Mouse (Mus musculus) kidney, embryonic 16.5 days (tissue): ENCODE data around the gene Atp12a. TPM values are rescaled to one million over a fixed set of nuclear protein-coding genes. Genes with fewer than 3 reads are reported as not detected.

ENCODE experiments used
- ATAC-seq: fragments of 200-750 bp; cut with Nextera tagmentation; 2 replicates; pipeline ENCODE4 v1.8.0; 2017; ENCODE audit warnings: moderate TSS enrichment; ENCODE audit not compliant: low FRiP score, low TSS enrichment
- H3K27ac ChIP-seq: fragments of 300-500 bp; sonication (generic); 2 replicates; pipeline ENCODE4 v1.5.1; 2014; ENCODE audit warnings: low read length
- H3K27me3 ChIP-seq: fragments of 300-500 bp; sonication (generic); 2 replicates; pipeline ENCODE4 v1.6.1; 2014; ENCODE audit warnings: low read length, control low read depth, mixed read lengths; ENCODE audit not compliant: insufficient read depth
- H3K36me3 ChIP-seq: fragments of 300-500 bp; sonication (generic); 2 replicates; pipeline ENCODE4 v1.6.1; 2014; ENCODE audit warnings: low read length, control low read depth, mixed read lengths; ENCODE audit not compliant: insufficient read depth
- H3K4me1 ChIP-seq: fragments of 300-500 bp; sonication (generic); 2 replicates; pipeline ENCODE4 v1.6.1; 2014; ENCODE audit warnings: low read length, control low read depth, mixed read lengths; ENCODE audit not compliant: insufficient read depth
- H3K4me2 ChIP-seq: fragments of 300-500 bp; sonication (generic); replicated peaks from 2 replicates; pipeline ENCODE4 v1.6.1; 2014; ENCODE audit warnings: low read depth, low read length
- H3K4me3 ChIP-seq: fragments of 300-500 bp; sonication (generic); 2 replicates; pipeline ENCODE4 v1.5.1; 2014; ENCODE audit warnings: mild to moderate bottlenecking, low read length
- H3K9ac ChIP-seq: fragments of 300-500 bp; sonication (generic); replicated peaks from 2 replicates; pipeline ENCODE4 v1.6.1; 2014; ENCODE audit warnings: low read length
- H3K9me3 ChIP-seq: fragments of 300-500 bp; sonication (generic); 2 replicates; pipeline ENCODE4 v1.6.1; 2016; ENCODE audit warnings: low read length, control low read depth
- WGBS: fragments of 180-500 bp; shearing (Covaris S2); extraction: QIAGEN DNeasy Blood & Tissue Kit; methylation state at CpG from one replicate; pipeline ENCODE4 v1.1.7; 2014; 5-methylcytosine and 5-hydroxymethylcytosine counted together
- polyA plus RNA-seq: library from polyadenylated mRNA; unstranded; fragments of >200 nt; fragmentation: Nextera tagmentation; extraction: Ambion mirVana; gene quantifications from 2 replicates; pipeline ENCODE4 v1.2.1, GENCODE M21; 2015

Atp12a gene
- polyA plus RNA-seq, 1 experiment from 2014 or later, result 2.9 TPM

- no peaks in the 10 kb centered on the region for H3K9me3 ChIP-seq
- peaks cover 52% of the 10 kb centered on the region for H3K27me3 ChIP-seq
- H3K36me3 ChIP-seq, result no peaks in the 10 kb centered on the region
- H3K4me3 ChIP-seq, result no peak overlapping the region
- peaks cover 20% of the 10 kb centered on the region for H3K4me1 ChIP-seq
- no peak overlapping the region for H3K27ac ChIP-seq
- ATAC-seq, result no peak
- 0 out of 2 replicates have a peak overlapping the region, but pooled peaks have one; percentile 19 for H3K4me2 ChIP-seq
- WGBS, result 16% methylated on average over 15 of the region's 15 CpGs
- H3K9ac ChIP-seq, result no peak overlapping the region
These were observed 1.8 kb downstream of the Atp12a start for GRCm38 (mm10) chr14:56366712-56367111.

GRCm38 (mm10) chr14:56368834-56369233 is 4.0 kb downstream of the Atp12a start:
- ATAC-seq, result no peak
- H3K27ac ChIP-seq, result no peak overlapping the region
- 50% methylated on average over 3 of the region's 3 CpGs for WGBS

GRCm38 (mm10) chr14:56375731-56376130 is 10.9 kb downstream of the Atp12a start:
- no peaks in the 10 kb centered on the region for H3K36me3 ChIP-seq
- no peak overlapping the region for H3K27ac ChIP-seq
- H3K4me2 ChIP-seq, result no peak overlapping the region
- H3K27me3 ChIP-seq, result no peaks in the 10 kb centered on the region
- peaks cover 6% of the 10 kb centered on the region; the same call in 1 of the 2 replicates for H3K4me1 ChIP-seq
- peak; percentile 79 for ATAC-seq
- no peak overlapping the region for H3K4me3 ChIP-seq
- WGBS, result 4% methylated on average over 6 of the region's 6 CpGs
- H3K9me3 ChIP-seq, result no peaks in the 10 kb centered on the region
- no peak overlapping the region for H3K9ac ChIP-seq

More at GRCm38 (mm10) chr14:56368834-56369233, 4.0 kb downstream of the Atp12a start:
- H3K9ac ChIP-seq, result no peak overlapping the region
- H3K36me3 ChIP-seq, result no peaks in the 10 kb centered on the region
- H3K9me3 ChIP-seq, result no peaks in the 10 kb centered on the region
- H3K4me3 ChIP-seq, result no peak overlapping the region
- H3K4me1 ChIP-seq, result peaks cover 20% of the 10 kb centered on the region
- H3K4me2 ChIP-seq, result no peak overlapping the region
- H3K27me3 ChIP-seq, result peaks cover 36% of the 10 kb centered on the region

GRCm38 (mm10) chr14:56377745-56378144 is 12.9 kb downstream of the Atp12a start:
- H3K4me1 ChIP-seq, result peaks cover 6% of the 10 kb centered on the region; the same call in 1 of the 2 replicates
- H3K9me3 ChIP-seq, result no peaks in the 10 kb centered on the region
- no peak overlapping the region for H3K27ac ChIP-seq
- no peak overlapping the region for H3K4me2 ChIP-seq
- no peak overlapping the region for H3K9ac ChIP-seq
- no peak overlapping the region for H3K4me3 ChIP-seq
- no peaks in the 10 kb centered on the region for H3K27me3 ChIP-seq
- no peak for ATAC-seq
- H3K36me3 ChIP-seq, result no peaks in the 10 kb centered on the region

DNA sequence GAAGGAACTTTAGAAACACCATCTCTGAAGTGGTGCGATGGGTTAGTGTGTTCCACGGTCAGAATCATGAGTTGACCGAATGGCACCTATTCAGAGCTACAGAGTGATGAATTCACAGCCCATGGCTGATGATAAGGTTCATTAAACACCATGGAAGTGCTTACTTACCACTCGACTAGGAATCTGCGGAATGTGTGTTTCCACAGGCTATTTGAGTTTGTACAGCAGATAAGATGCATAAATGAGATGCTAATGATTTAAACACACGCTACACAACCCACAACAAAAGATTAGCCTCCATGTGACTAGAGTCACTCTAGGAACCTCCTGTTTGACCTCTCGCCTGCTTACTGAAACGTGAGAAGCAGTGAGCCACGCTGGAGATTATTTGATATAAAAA is 14.5 kb downstream of the Atp12a start:
- H3K27ac ChIP-seq, result peak overlapping the region; percentile 8; the same call in 1 of the 2 replicates
- H3K9ac ChIP-seq, result no peak overlapping the region
- peaks cover 6% of the 10 kb centered on the region; the same call in 1 of the 2 replicates for H3K4me1 ChIP-seq
- no peaks in the 10 kb centered on the region for H3K36me3 ChIP-seq
- 37% methylated on average over 9 of the region's 9 CpGs for WGBS
- peak; percentile 54; the same call in 1 of the 2 replicates for ATAC-seq
- no peaks in the 10 kb centered on the region for H3K27me3 ChIP-seq
- no peak overlapping the region for H3K4me3 ChIP-seq
- H3K4me2 ChIP-seq, result 0 out of 2 replicates have a peak overlapping the region, but pooled peaks have one; percentile 16
- no peaks in the 10 kb centered on the region for H3K9me3 ChIP-seq

- no peak overlapping the region for H3K9ac ChIP-seq
- no peak overlapping the region for H3K4me2 ChIP-seq
- WGBS, result 81% methylated on average over 4 of the region's 4 CpGs
- H3K4me1 ChIP-seq, result peaks cover 6% of the 10 kb centered on the region; the same call in 1 of the 2 replicates
- H3K4me3 ChIP-seq, result no peak overlapping the region
- H3K36me3 ChIP-seq, result no peaks in the 10 kb centered on the region
- no peak for ATAC-seq
- no peak overlapping the region for H3K27ac ChIP-seq
- no peaks in the 10 kb centered on the region for H3K9me3 ChIP-seq
- no peaks in the 10 kb centered on the region for H3K27me3 ChIP-seq
These were observed 17.5 kb downstream of the Atp12a start for GRCm38 (mm10) chr14:56382366-56382765.

DNA sequence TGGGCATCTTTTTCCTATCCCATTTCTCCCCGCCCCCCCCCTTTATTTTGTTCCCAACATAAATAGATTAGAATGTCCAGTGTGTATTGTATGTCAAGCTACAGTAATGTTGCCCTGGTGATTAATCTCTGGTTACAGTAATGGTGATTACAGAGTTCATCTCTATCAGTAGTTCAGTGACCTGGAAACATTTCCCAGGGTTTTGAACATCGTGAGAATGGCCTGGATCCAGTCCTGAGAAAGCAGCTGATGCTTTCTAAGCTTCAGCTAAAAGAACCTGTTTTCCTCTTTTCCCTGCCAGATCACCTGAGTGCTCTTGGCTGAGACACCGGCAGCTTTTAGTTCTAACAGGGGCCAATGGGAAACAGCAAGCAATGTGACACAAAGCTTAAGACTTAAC is 25.4 kb downstream of the Atp12a start:
- WGBS, result 46% methylated on average over 3 of the region's 3 CpGs
- no peak for ATAC-seq

GRCm38 (mm10) chr14:56393704-56394312 is 28.9 kb downstream of the Atp12a start:
- ATAC-seq, result peak; percentile 85
- Histone ChIP-seq H3K36me3 (no peaks in the 10 kb centered on the region), H3K9me3 (no peaks in the 10 kb centered on the region), H3K4me2 (no peak overlapping the region), H3K27me3 (no peaks in the 10 kb centered on the region), H3K9ac (no peak overlapping the region), H3K4me3 (no peak overlapping the region), H3K27ac (peak overlapping the region; percentile 25), H3K4me1 (peaks cover 13% of the 10 kb centered on the region)
- 7% methylated on average over 2 of the region's 2 CpGs for WGBS

More for the DNA sequence above, 25.4 kb downstream of the Atp12a start:
- H3K27ac ChIP-seq, result no peak overlapping the region
- no peak overlapping the region for H3K4me3 ChIP-seq
- H3K9ac ChIP-seq, result no peak overlapping the region
- H3K36me3 ChIP-seq, result no peaks in the 10 kb centered on the region
- peaks cover 13% of the 10 kb centered on the region for H3K4me1 ChIP-seq
- no peak overlapping the region for H3K4me2 ChIP-seq
- no peaks in the 10 kb centered on the region for H3K27me3 ChIP-seq
- H3K9me3 ChIP-seq, result no peaks in the 10 kb centered on the region

DNA sequence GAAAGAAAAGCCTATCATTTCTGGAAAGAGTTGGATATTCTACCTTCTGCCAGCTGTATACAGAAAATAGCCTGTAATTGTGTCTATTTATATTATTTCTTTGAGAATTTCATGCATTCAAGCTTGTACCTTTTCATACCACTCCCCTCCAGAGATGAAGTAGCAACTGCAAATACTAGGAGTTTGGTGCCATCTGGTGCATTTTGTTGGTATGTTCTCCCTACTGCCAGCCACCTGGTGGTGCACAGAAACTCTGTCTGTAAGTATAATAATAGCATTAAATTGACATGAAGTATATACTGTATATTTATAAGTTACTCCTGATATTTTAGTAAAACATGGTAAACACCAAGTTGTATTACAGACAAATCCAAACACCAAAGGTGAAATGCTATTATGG is 33.1 kb downstream of the Atp12a start:
- Histone ChIP-seq H3K36me3 (no peaks in the 10 kb centered on the region), H3K4me3 (no peak overlapping the region), H3K4me2 (no peak overlapping the region), H3K27me3 (no peaks in the 10 kb centered on the region), H3K4me1 (peaks cover 12% of the 10 kb centered on the region), H3K9ac (no peak overlapping the region), H3K27ac (no peak overlapping the region), H3K9me3 (no peaks in the 10 kb centered on the region)
- ATAC-seq, result no peak

DNA sequence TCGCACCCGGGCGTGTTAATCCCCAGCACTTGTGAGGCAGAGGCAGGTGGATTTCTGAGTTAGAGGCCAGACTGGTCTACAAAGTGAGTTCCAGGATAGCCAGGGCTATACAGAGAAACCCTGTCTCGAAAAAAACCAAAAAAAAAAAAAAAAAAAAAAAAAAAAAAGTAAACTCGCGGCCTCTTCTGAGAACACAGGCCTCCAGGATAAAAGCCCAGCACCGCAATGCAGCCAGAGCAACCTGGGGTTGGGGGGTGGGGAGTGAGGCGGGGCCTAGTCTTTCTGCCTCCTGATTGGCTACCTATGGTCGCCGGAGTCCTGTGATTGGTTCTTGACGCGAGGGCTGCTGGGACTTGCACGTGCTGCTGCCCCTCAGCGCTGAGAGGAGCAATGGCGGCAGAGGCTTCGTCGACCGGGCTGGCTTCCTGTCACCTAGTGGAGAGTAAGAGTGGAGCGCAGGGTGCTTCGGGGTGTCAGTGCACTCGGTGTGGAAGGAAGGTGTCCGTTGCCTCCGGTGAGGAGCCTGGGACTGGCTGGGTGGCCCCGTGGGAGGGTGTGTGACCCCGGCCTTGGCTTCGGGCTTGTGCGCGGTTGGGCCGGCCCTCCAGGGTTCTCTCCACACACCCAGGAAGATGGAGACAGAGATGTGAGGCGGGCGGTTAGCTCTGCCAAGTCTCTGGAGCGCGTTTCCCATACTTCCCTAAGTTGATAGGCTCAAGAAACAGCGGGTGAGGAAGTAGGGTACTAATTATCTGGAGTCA is 37.6 kb downstream of the Atp12a start, which contains the start of gene Rnf17:
Rnf17 (plus strand) TSS at position 271 of the 761 bp plus-strand sequence.
- 66% methylated on average over 34 of the region's 34 CpGs for WGBS

More for the DNA sequence above, 37.6 kb downstream of the Atp12a start, which contains the start of gene Rnf17:
- H3K4me3 ChIP-seq, result peak within 1 kb of the TSS; percentile 13; the same call in 1 of the 2 replicates
- H3K4me1 ChIP-seq, result no peaks in the 10 kb centered on the region
- no peak within 1 kb of the TSS for H3K9ac ChIP-seq
- H3K36me3 ChIP-seq, result no peaks in the 10 kb centered on the region
- H3K27ac ChIP-seq, result no peak within 1 kb of the TSS
- H3K4me2 ChIP-seq, result 0 out of 2 replicates have a peak within 1 kb of the TSS, but pooled peaks have one; percentile 27
- no peaks in the 10 kb centered on the region for H3K27me3 ChIP-seq
- ATAC-seq, result no peak
- H3K9me3 ChIP-seq, result no peaks in the 10 kb centered on the region
